Mouse (Mus musculus) ES-Bruce4 (cell line): ENCODE data around the gene Gria4. TPM values are rescaled to one million over a fixed set of nuclear protein-coding genes. Genes with fewer than 3 reads are reported as not detected.
"Not testable (repeated sequence)": the region's sequence is repeated elsewhere in the genome, so short reads cannot be mapped to it uniquely, and the experiment has no call there.

Experiments used
- H3K27ac ChIP-seq: 2 replicates; pipeline ENCODE4 v1.5.1; 2012; ENCODE audit warnings: low read length, inconsistent platforms; ENCODE audit not compliant: insufficient read depth
- H3K27me3 ChIP-seq: 2 replicates; pipeline ENCODE4 v1.6.1; 2012; ENCODE audit warnings: mild to moderate bottlenecking, low read length, inconsistent platforms; ENCODE audit not compliant: control insufficient read depth, poor library complexity, insufficient read depth, severe bottlenecking
- H3K36me3 ChIP-seq: 2 replicates; pipeline ENCODE4 v1.6.1; 2012; ENCODE audit warnings: inconsistent platforms, mild to moderate bottlenecking, low read length, moderate library complexity; ENCODE audit not compliant: control insufficient read depth, poor library complexity, insufficient read depth, severe bottlenecking
- H3K4me1 ChIP-seq: one replicate; pipeline ENCODE4 v1.8.1; 2011; ENCODE audit warnings: low read length; ENCODE audit not compliant: control insufficient read depth, insufficient read depth
- H3K4me3 ChIP-seq: 2 replicates; pipeline ENCODE4 v1.5.1; 2011; ENCODE audit warnings: low read depth, mild to moderate bottlenecking, low read length
- H3K9ac ChIP-seq: 2 replicates; pipeline ENCODE4 v1.6.1; 2012; ENCODE audit warnings: low read depth, mild to moderate bottlenecking, inconsistent platforms; ENCODE audit not compliant: poor library complexity, severe bottlenecking
- H3K9me3 ChIP-seq: replicated peaks from 2 replicates; pipeline ENCODE4 v1.6.1; 2012; ENCODE audit warnings: mild to moderate bottlenecking, low read length, inconsistent platforms; ENCODE audit not compliant: control insufficient read depth, poor library complexity, insufficient read depth, severe bottlenecking
- CTCF ChIP-seq: IDR thresholded peaks from one replicate; pipeline ENCODE4 v1.8.1; 2011; ENCODE audit warnings: low read depth, low read length
- EP300 ChIP-seq: IDR thresholded peaks from 2 replicates; pipeline ENCODE4 v1.6.1; 2011; ENCODE audit warnings: low read depth, low read length; ENCODE audit not compliant: insufficient read depth
- POLR2A ChIP-seq: IDR thresholded peaks from one replicate; pipeline ENCODE4 v1.8.1; 2011; ENCODE audit warnings: low read length; ENCODE audit not compliant: insufficient read depth
- polyA plus RNA-seq: library from polyadenylated mRNA; stranded (reverse); fragments of >200 nt; gene quantifications from 2 replicates; pipeline ENCODE4 v1.2.4, GENCODE M21; 2011; ENCODE audit warnings: low read depth; ENCODE audit not compliant: missing spikeins, insufficient read depth, insufficient read length

The Gria4 gene
- polyA plus RNA-seq = 1.3 and 1.5 TPM in 2 replicates

GRCm38 (mm10) chr9:4795544-4796288 lies at the start of gene Gria4:
Gene Gria4, minus strand, starts transcription at chr9:4796234.
- H3K9me3 ChIP-seq = no peaks in the 10 kb centered on the region
- peak within 1 kb of the TSS; percentile 46 for H3K9ac ChIP-seq
- H3K36me3 ChIP-seq = no peaks in the 10 kb centered on the region
- H3K4me1 ChIP-seq = peaks cover 2% of the 10 kb centered on the region
- H3K27me3 ChIP-seq = no peaks in the 10 kb centered on the region; the same call in 1 of the 2 replicates
- peak within 1 kb of the TSS; percentile 81 for H3K4me3 ChIP-seq
- TF ChIP-seq POLR2A = no peak
- no peak for TF ChIP-seq CTCF
- no peak within 1 kb of the TSS for H3K27ac ChIP-seq

- H3K27ac ChIP-seq, H3K36me3 ChIP-seq, H3K9ac ChIP-seq, H3K27me3 ChIP-seq, H3K4me1 ChIP-seq, H3K4me3 ChIP-seq: not testable (repeated sequence)
- H3K9me3 ChIP-seq = peaks cover 11% of the 10 kb centered on the region
These were observed 14.9 kb upstream of the Gria4 start for GRCm38 (mm10) chr9:4810941-4811340.

- TF ChIP-seq CTCF = no peak
- no peak for TF ChIP-seq POLR2A
- no peak for TF ChIP-seq EP300
- Histone ChIP-seq H3K27ac (no peak overlapping the region), H3K36me3 (no peaks in the 10 kb centered on the region), H3K4me1 (no peaks in the 10 kb centered on the region), H3K27me3 (no peaks in the 10 kb centered on the region), H3K9ac (no peak overlapping the region), H3K9me3 (no peaks in the 10 kb centered on the region), H3K4me3 (no peak overlapping the region)
These were observed 7.2 kb upstream of the Gria4 start for GRCm38 (mm10) chr9:4803151-4803755.

GRCm38 (mm10) chr9:4797396-4797795 lies 1.4 kb upstream of the Gria4 start:
- Histone ChIP-seq H3K9ac (no peak overlapping the region), H3K27ac (no peak overlapping the region), H3K9me3 (no peaks in the 10 kb centered on the region), H3K4me3 (no peak overlapping the region), H3K27me3 (no peaks in the 10 kb centered on the region; the same call in 1 of the 2 replicates), H3K36me3 (no peaks in the 10 kb centered on the region), H3K4me1 (peaks cover 2% of the 10 kb centered on the region)
- TF ChIP-seq EP300 (no peak), POLR2A (no peak), CTCF (no peak)

- Histone ChIP-seq H3K4me1 (peaks cover 2% of the 10 kb centered on the region), H3K27me3 (no peaks in the 10 kb centered on the region; the same call in 1 of the 2 replicates), H3K36me3 (no peaks in the 10 kb centered on the region), H3K27ac (no peak overlapping the region), H3K9ac (peak overlapping the region; percentile 46; the same call in 1 of the 2 replicates), H3K9me3 (no peaks in the 10 kb centered on the region), H3K4me3 (peak overlapping the region; percentile 81)
- no peak for TF ChIP-seq EP300
- TF ChIP-seq POLR2A = no peak
- TF ChIP-seq CTCF = no peak
These were observed 233 bp upstream of the Gria4 start for GRCm38 (mm10) chr9:4796289-4796645.

GRCm38 (mm10) chr9:4795075-4795474 lies 959 bp downstream of the Gria4 start:
- no peak overlapping the region for H3K27ac ChIP-seq
- H3K4me3 ChIP-seq = peak overlapping the region; percentile 81
- no peaks in the 10 kb centered on the region for H3K36me3 ChIP-seq
- H3K9ac ChIP-seq = peak overlapping the region; percentile 46; the same call in 1 of the 2 replicates
- H3K27me3 ChIP-seq = no peaks in the 10 kb centered on the region; the same call in 1 of the 2 replicates
- no peak for TF ChIP-seq POLR2A
- no peak for TF ChIP-seq CTCF
- TF ChIP-seq EP300 = no peak
- peaks cover 2% of the 10 kb centered on the region for H3K4me1 ChIP-seq
- no peaks in the 10 kb centered on the region for H3K9me3 ChIP-seq
